Mouse (Mus musculus) megakaryocyte, embryonic 14.5 days (primary cell): ENCODE results near the gene Eps8l3. TPM values are rescaled to one million over a fixed set of nuclear protein-coding genes. Genes with fewer than 3 reads are reported as not detected.
"Not testable (repeated sequence)": the region's sequence is repeated elsewhere in the genome, so short reads cannot be mapped to it uniquely, and the experiment has no call there.

Experiments used
- H3K27me3 ChIP-seq: replicated peaks from 2 replicates; pipeline ENCODE3; 2012; ENCODE audit warnings: inconsistent platforms
- H3K36me3 ChIP-seq: replicated peaks from 2 replicates; pipeline ENCODE3; 2012; ENCODE audit warnings: low read length, inconsistent platforms, mixed read lengths
- H3K4me1 ChIP-seq: 2 replicates; pipeline ENCODE4 v1.6.1; 2012; ENCODE audit warnings: inconsistent platforms
- H3K4me3 ChIP-seq: replicated peaks from 2 replicates; pipeline ENCODE3; 2012; ENCODE audit warnings: moderate library complexity, mild to moderate bottlenecking, inconsistent platforms
- H3K9me3 ChIP-seq: 2 replicates; pipeline ENCODE4 v1.6.1; 2012; ENCODE audit warnings: inconsistent platforms
- FLI1 ChIP-seq: IDR thresholded peaks from 2 replicates; pipeline ENCODE4 v1.6.1; 2012; ENCODE audit warnings: low read length, inconsistent platforms, mixed read lengths
- GATA1 ChIP-seq: IDR thresholded peaks from 3 replicates; pipeline ENCODE4 v1.6.1; 2012; ENCODE audit warnings: mixed read lengths, low read length, inconsistent platforms, borderline replicate concordance
- polyA plus RNA-seq: library from polyadenylated mRNA; stranded (reverse); fragments of >175 nt; gene quantifications from 2 replicates; pipeline ENCODE4 v1.2.3, GENCODE M21; 2012; ENCODE audit warnings: low replicate concordance; ENCODE audit not compliant: insufficient read depth

Eps8l3 gene
- polyA plus RNA-seq, 1 experiment: not detected

- Histone ChIP-seq H3K4me1 (peaks cover 68% of the 10 kb centered on the region), H3K27me3 (peaks cover 77% of the 10 kb centered on the region), H3K36me3 (no peaks in the 10 kb centered on the region), H3K4me3 (no peak overlapping the region), H3K9me3 (no peaks in the 10 kb centered on the region)
- TF ChIP-seq GATA1 (no peak), FLI1 (no peak)
These were observed 27.4 kb upstream of the Eps8l3 start for GRCm38 (mm10) chr3:107849693-107850031.

- Histone ChIP-seq H3K9me3 (no peaks in the 10 kb centered on the region), H3K4me3 (no peak overlapping the region), H3K27me3 (peaks cover 79% of the 10 kb centered on the region), H3K4me1 (peaks cover 74% of the 10 kb centered on the region), H3K36me3 (no peaks in the 10 kb centered on the region)
- no peak for TF ChIP-seq GATA1
- no peak for TF ChIP-seq FLI1
These were observed 26.5 kb upstream of the Eps8l3 start for GRCm38 (mm10) chr3:107850418-107851031.

DNA sequence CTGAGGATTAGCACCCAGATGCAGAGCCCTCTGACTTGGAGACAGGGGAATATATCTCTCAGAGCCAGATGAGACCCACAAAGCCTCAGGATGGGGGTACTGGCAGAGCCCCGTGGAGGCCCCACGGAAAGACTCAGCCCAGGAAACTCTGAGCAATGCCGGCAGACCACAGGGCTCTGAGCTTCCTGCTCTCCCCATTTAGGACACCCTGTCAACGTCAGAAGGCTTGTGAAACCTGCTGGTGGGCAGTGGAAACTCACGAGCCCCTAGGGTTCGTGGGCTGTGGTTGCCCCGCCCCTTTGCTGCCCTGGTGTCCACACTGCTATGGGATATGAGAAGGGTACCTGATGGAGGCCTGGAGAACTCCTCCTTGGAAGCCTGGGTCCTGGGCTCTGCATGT is 24.2 kb upstream of the Eps8l3 start:
- H3K4me1 ChIP-seq: peaks cover 61% of the 10 kb centered on the region
- TF ChIP-seq GATA1: no peak
- no peak for TF ChIP-seq FLI1
- no peaks in the 10 kb centered on the region for H3K9me3 ChIP-seq
- no peaks in the 10 kb centered on the region for H3K36me3 ChIP-seq
- H3K27me3 ChIP-seq: peaks cover 82% of the 10 kb centered on the region
- peak overlapping the region; percentile 72 for H3K4me3 ChIP-seq

GRCm38 (mm10) chr3:107853232-107854181 is 23.5 kb upstream of the Eps8l3 start:
- Histone ChIP-seq H3K9me3 (no peaks in the 10 kb centered on the region), H3K4me1 (peaks cover 61% of the 10 kb centered on the region), H3K27me3 (peaks cover 79% of the 10 kb centered on the region), H3K4me3 (no peak overlapping the region), H3K36me3 (no peaks in the 10 kb centered on the region)
- TF ChIP-seq GATA1: no peak
- TF ChIP-seq FLI1: no peak

DNA sequence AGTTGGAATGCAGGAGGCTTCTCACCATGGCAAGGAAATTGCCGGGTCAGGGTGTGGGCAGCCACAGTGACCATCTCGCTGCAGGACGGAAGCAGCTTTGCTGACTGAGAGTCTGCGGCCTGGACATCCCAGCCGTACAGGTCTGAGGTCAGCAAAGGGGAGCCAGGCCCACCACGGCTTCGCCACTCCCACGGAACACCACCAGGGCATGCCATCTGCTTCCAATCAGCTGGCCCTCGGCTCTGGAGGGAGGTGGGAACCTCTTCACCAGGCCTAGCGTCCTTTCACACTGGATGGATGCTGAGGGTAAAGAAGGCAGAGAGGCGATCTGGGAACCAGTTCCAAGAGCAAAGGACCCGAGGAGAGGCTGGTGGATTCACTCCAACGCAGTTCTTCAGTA is 21.7 kb upstream of the Eps8l3 start:
- H3K27me3 ChIP-seq: peaks cover 68% of the 10 kb centered on the region
- no peaks in the 10 kb centered on the region for H3K36me3 ChIP-seq
- peaks cover 48% of the 10 kb centered on the region for H3K4me1 ChIP-seq
- H3K4me3 ChIP-seq: no peak overlapping the region
- no peaks in the 10 kb centered on the region for H3K9me3 ChIP-seq
- TF ChIP-seq FLI1 (no peak), GATA1 (no peak)

DNA sequence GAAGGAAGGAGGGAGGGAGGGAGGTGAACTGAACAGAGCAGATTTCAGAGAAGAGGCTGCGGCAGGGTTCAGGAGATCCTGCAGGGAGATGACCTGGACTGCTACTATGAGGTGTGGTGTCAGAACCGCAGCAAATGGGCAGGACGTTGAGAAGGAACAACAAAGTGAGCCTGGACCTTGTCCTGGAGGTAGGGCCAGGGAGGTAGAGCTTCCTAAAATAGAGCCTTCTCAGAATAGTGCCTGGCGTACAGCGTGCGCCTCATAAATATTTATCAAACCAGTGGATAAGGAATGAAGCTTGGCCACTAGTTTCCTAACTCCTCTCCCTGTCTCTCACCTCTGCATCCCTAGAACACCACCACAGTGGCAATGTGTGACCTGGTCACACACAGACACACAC is 19.4 kb upstream of the Eps8l3 start:
- Histone ChIP-seq H3K36me3 (no peaks in the 10 kb centered on the region), H3K9me3 (no peaks in the 10 kb centered on the region), H3K4me1 (peaks cover 36% of the 10 kb centered on the region), H3K4me3 (no peak overlapping the region), H3K27me3 (peaks cover 58% of the 10 kb centered on the region)
- TF ChIP-seq FLI1 (no peak), GATA1 (no peak)

DNA sequence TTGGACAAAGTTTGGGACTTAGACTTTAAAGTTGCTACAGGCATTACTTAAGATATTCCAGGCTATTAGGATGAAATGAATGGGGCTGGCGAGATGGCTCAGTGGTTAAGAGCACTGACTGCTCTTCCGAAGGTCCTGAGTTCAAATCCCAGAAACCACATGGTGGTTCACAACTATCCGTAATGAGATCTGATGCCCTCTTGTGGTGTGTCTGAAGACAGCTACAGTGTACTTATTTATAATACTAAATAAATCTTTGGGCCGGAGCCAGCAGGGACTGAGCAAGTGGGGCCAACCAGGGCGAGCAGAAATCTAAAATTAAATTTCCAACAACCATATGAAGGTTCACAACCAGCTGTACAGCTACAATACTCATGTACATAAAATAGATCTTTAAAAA is 15.5 kb upstream of the Eps8l3 start:
- not testable (repeated sequence) for H3K4me3 ChIP-seq, H3K9me3 ChIP-seq, H3K36me3 ChIP-seq
- H3K4me1 ChIP-seq: peaks cover 21% of the 10 kb centered on the region
- H3K27me3 ChIP-seq: peaks cover 50% of the 10 kb centered on the region

GRCm38 (mm10) chr3:107862471-107862870 is 14.6 kb upstream of the Eps8l3 start:
- TF ChIP-seq FLI1 (no peak), GATA1 (no peak)
- Histone ChIP-seq H3K36me3 (no peaks in the 10 kb centered on the region), H3K4me3 (no peak overlapping the region), H3K4me1 (peaks cover 28% of the 10 kb centered on the region), H3K27me3 (peaks cover 48% of the 10 kb centered on the region), H3K9me3 (no peaks in the 10 kb centered on the region)

DNA sequence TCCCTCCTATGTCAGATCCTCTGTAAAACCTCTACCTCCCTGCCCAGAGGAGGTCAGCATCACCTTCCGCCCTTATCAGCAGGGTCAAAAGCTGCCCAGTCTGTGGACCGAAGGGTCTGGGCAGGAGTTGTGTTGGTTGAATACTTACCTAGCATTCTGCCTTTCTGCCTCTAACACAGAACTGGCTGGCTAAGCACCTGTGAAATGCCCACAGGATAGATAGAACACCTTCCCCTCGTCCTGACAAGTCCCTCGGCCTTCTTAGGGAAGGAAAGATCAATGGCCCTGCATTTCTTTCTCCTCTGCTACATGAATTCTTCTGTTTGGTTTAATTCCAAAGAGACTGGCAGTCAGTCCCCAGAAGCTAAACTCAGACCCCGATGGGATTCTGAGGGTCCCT is 13.6 kb upstream of the Eps8l3 start:
- H3K4me1 ChIP-seq: peaks cover 28% of the 10 kb centered on the region
- no peaks in the 10 kb centered on the region for H3K9me3 ChIP-seq
- peaks cover 43% of the 10 kb centered on the region for H3K27me3 ChIP-seq
- no peaks in the 10 kb centered on the region for H3K36me3 ChIP-seq
- TF ChIP-seq FLI1: no peak
- no peak for TF ChIP-seq GATA1
- H3K4me3 ChIP-seq: no peak overlapping the region

DNA sequence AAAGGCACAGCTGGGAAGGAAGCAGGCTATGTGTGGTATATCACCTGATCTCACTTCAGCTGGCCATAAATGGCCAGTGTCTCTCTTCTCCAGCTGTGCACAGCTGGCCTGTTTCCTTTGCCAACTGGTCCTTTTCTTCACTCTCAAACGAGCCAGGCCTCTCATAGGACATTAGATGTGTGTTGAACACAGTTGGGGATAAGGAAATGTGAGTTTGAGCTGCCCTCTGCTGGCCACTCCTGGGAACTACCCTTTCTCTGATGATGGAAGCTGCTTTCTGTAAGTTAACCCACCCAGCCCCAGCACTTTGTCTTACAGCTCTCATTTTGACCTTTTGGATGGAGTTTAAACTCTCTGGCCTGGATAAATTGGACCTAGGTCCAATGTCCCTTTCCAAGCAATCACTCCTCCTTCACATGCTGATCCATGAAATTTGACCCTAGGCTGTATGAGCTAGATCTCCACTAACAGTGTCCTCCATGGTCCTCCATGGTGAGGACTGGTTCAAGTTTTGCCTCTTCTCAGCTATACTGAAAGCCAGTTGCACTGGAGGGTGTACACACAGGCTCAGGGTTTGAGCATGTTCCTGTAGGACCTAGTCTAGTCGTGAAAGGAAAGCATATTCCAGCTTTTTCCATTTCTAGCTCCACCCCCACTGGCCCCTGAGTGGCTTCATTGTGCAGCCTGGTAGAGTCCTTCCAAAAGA is 13.0 kb upstream of the Eps8l3 start:
- H3K36me3 ChIP-seq: no peaks in the 10 kb centered on the region
- no peaks in the 10 kb centered on the region for H3K9me3 ChIP-seq
- H3K4me3 ChIP-seq: no peak overlapping the region
- H3K27me3 ChIP-seq: peaks cover 45% of the 10 kb centered on the region
- TF ChIP-seq FLI1: no peak
- no peak for TF ChIP-seq GATA1
- H3K4me1 ChIP-seq: peaks cover 28% of the 10 kb centered on the region
